Mouse (Mus musculus): ENCODE results near the gene Tm7sf2. TPM values are rescaled to one million over a fixed set of nuclear protein-coding genes. Genes with fewer than 3 reads are reported as not detected.

Tm7sf2 gene
- total RNA-seq, 2 experiments from 2014 or later: 17.0 to 25.1 TPM

DNA sequence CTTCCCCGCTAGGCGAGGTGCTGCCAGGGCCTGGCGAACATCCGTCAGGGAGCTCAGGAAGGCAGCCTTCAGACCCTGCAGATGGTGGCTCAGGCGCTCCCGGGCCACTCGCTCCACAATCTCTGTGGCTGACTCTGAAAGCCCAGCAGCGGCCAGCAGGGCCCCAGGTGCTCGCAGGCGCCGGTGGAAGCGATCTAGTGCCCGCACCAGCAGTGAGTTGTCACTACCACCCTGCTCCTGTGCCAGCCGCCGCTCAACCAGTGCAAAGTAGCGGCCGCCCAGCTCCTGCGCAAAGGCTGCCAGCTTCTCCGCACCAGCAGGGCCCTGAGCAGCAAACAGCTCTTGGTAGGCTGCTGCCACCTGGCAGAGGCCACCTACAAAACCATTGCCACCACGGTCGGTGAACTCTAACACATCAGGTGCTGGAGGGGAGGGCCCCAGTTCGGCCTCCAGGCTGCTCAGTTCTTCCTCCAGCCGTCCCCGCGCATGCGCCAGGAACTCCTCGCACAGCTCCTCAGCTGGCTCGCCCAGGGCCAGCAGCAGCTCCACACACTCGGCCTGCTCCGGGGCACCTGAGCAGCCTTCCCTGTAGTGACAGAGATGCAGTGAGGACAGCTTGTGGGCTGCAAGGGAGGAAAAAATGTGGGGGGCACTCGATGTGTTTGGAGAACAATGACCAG, 2.5 kb upstream of the Tm7sf2 start:
- DNase-seq (ENCODE audit: low spot score in 2 of 2): no peak

DNA sequence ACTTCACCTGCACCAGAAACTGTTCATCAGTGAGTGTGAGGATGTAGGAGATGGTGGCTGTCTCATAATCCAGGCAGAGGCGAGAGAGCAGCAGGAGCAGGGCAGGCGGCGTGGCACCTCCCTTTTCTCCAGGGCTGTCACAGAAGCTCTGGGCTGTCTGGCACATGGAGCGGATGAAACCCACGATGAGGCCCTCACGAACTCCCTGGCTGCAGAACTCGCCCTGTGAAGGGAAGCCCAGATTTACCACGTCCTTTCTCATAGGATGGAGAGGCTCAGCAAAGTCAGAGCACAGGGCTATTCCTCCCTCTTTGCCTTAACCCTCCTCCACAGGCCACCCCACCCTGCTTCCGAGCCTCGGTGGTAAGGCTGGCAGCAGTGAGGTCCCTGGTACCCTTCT, 1.7 kb upstream of the Tm7sf2 start:
- DNase-seq (ENCODE audit: low spot score in 2 of 2): no peak

DNA sequence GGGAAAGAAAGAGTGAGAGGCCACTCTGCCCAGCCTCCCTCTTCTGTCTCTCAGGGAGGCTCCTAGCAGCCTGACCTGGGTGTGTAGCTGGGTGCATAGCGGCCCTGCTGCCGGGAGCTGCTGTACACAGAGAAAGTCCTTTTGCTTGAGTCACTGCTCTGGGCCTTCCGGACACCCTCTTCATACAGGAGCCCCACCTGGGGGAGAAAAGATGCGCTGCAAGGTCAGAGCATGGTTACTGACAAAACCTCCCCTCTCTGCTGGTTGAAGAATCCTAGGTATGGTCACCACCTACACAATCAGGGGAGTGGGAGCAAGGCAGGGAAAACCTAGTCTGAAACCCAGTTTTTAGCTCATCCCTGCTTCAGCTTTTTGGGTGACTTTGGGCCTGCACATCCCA, 778 bp upstream of the Tm7sf2 start:
- no peak for DNase-seq (ENCODE audit: low spot score in 2 of 2)

GRCm38 (mm10) chr19:6067011-6067723, 1.0 kb downstream of the Tm7sf2 start:
- DNase-seq (ENCODE audit: low spot score in 2 of 2): peak; percentile 54 to 72

DNA sequence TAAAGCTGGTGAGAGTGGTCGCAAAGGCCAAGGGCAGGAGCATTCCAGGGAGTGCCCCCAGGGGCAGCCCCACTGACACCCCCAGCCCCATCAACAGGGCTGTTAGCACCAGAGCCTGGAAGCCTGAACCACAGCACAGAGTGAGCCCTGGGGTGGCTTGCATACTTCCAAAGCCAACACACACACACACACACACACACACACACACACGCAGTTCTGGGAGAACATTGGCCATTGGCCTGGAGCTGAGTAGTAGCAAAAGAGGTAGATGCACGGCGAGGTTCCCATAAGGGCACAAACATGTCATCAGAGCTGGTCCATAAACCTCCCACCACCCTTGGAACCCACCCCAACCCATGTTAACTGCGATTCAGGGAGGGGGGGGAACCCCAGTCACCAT, 1.6 kb downstream of the Tm7sf2 start:
- DNase-seq (ENCODE audit: low spot score in 2 of 2): no peak

- DNase-seq (ENCODE audit: low spot score in 2 of 2): no peak
Measured at GRCm38 (mm10) chr19:6063081-6063480, 5.1 kb downstream of the Tm7sf2 start.

DNA sequence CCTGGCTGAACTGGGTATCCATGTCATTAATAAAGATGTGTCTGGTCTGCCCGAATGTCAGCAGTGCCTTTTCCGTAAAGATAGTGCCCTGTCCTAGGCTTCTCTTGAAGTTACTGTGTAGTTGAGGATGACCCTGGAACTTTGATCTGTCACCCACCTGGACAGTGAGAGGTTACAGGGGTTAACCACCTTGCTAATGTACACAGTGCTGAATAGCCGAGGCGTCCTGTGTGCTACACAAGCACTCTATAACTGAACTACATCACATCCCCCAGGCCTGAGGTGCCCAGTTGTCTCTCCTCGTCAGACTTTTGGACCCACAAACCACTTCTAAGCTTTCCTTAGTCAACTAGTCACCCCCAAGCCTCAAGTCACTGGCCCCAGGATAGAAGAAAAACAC, 5.8 kb downstream of the Tm7sf2 start:
- no peak for DNase-seq (ENCODE audit: low spot score in 2 of 2)

DNA sequence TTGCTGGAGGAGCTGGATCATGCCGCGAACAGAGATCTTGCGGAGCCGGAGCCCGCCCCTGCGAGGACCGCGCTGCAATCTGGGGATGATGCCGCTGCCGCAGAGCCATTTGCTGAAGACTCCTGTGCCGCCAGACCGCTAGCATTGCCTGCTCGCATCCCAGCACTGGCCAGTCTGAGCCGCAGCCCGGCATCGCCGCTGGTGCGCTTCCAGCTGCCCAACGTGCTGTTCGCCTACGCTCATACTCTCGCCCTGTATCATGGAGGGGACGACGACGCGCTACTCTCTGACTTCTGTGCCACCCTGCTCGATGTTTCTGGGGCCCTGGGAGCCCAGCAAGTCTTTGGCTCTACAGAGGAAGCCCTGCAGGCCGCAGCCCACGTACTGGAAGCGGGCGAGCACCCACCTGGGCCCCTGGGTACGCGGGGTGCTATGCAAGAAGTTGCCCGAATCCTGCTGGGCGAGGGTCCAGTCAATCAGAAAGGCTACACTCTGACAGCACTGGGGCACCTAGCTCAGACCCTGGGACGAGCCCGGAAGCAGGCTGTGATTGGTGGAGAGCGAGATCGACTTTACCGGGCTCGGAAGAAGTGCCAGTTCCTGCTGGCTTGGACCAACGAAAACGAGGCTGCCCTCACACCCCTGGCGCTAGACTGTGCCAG, 6.4 kb downstream of the Tm7sf2 start:
- no peak for DNase-seq (ENCODE audit: low spot score in 2 of 2)

DNA sequence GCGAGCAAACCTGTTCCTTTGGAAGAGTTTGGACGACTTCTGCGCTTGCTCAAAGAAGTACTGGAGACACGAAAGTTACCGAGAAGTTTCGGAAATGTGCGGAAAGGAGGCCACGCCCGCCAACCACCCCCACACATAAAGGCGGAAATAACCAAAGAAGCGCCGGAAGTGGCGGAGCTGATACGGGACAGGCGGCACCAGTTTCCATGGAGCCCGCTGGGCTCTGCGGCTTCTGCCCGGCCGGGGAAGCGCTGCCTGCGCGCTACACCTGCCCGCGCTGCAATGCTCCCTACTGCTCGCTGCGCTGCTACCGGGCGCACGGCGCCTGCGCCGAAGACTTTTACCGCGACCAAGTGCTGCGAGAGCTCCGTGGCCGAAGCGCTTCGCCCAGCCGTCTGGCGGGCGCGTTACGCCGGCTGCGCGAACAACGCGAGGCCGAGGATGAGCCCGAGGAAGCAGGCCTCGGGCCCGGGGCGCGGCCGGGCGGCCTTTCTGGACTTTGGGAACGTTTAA, 7.1 kb downstream of the Tm7sf2 start, which contains the start of gene Znhit2:
Znhit2 (plus strand) TSS at position 172 of the 513 bp plus-strand sequence.
- DNase-seq (ENCODE audit: low spot score in 2 of 2): peak; percentile 74 to 87

GRCm38 (mm10) chr19:6058966-6059365, 9.2 kb downstream of the Tm7sf2 start:
- no peak for DNase-seq (ENCODE audit: low spot score in 2 of 2)

- no peak for DNase-seq (ENCODE audit: low spot score in 2 of 2)
Measured at GRCm38 (mm10) chr19:6058513-6058912, 9.7 kb downstream of the Tm7sf2 start.

- DNase-seq (ENCODE audit: low spot score in 2 of 2): peak; percentile 96 to 97
Measured at GRCm38 (mm10) chr19:6057313-6058096, 10.7 kb downstream of the Tm7sf2 start, which contains the start of the genes Mrpl49 and Fau. Mrpl49 (minus strand) TSS chr19:6057785. Fau (plus strand) TSS chr19:6057844.

GRCm38 (mm10) chr19:6056696-6057095, 11.5 kb downstream of the Tm7sf2 start:
- no peak for DNase-seq (ENCODE audit: low spot score in 2 of 2)

DNA sequence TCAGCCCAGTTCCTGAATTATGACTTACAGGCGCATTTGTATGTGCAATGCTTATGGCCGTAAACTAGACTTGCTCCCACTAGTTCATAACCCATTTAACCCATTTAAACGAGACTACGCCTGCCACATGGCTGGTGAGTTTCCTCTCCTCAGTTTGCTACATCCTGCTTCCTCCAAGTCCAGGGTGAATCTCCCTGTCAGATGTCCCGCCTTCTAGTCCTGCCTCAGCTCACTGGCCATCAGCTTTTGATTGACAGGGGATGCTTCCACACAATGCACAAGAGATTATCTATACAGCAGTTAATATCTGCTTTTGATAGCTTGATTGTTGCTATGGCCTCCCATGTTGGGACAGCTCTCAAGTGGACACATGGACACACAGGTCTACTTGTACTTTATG, 13.9 kb downstream of the Tm7sf2 start:
- DNase-seq (ENCODE audit: low spot score in 2 of 2): no peak

DNA sequence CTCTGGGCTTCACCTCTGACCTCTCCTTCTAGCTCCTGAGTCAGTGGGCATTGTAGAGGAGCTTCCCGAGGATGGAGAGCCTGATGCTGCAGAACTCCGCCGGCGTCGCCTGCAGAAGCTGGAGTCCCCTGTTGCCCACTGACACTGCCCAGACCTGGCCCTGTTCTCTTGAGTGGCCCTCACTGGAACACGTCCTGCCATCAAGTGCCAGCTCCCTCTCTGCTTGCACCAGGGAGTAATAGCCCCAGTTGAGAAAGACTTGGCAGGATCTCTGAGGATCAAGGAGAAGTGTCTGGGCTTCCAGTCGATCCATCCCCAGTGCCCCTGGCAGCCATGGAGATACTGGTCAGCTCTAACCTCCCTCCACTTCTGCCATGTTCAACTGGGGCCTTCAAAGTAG, 15.7 kb downstream of the Tm7sf2 start:
- no peak for DNase-seq (ENCODE audit: low spot score in 2 of 2)

DNA sequence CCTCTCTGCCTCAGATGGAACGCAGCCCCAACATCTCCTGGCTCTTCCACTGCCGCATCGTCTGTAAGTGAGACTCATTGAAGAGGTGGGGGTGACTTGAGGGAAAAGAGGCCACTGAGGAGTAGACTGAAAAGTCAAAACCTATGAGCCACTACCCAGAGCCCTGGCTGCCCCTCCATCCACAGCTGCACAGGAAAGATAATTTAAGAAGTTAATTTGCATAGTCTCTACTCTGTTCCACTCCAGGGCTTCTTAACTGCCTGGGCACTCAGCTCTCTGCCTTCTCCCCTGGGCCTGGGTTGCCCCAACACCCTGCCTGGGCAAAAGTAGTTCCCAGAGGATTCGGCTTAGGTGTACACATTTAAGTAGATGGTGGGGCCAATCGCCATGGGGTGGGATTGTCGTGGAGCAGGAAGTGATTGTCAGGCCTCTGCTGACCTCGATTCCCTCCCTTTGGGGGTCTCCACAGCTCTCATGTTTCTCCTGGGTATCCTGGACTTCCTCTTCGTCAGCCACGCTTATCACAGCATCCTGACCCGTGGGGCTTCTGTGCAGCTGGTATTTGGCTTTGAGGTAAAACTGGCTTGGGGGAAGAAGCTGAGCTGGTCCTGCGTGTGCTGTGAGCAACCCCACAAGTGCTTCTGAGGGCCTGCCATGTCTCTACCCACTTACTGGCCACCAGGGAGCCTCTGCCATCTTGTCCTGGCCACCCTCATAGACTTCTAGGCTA, 19.3 kb downstream of the Tm7sf2 start:
- DNase-seq (ENCODE audit: low spot score in 2 of 2): no peak

DNA sequence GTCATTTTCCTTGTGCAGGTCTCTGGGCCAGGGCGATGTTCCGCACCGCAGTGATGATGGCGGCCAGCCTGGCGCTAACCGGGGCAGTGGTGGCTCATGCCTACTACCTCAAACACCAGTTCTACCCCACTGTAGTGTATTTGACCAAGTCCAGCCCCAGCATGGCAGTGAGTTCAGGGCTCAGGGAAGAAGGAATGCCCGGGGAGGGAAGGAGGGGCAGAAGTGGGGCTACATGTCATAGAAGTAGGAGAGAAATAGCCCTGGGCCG, 20.3 kb downstream of the Tm7sf2 start:
- DNase-seq (ENCODE audit: low spot score in 2 of 2): no peak

DNA sequence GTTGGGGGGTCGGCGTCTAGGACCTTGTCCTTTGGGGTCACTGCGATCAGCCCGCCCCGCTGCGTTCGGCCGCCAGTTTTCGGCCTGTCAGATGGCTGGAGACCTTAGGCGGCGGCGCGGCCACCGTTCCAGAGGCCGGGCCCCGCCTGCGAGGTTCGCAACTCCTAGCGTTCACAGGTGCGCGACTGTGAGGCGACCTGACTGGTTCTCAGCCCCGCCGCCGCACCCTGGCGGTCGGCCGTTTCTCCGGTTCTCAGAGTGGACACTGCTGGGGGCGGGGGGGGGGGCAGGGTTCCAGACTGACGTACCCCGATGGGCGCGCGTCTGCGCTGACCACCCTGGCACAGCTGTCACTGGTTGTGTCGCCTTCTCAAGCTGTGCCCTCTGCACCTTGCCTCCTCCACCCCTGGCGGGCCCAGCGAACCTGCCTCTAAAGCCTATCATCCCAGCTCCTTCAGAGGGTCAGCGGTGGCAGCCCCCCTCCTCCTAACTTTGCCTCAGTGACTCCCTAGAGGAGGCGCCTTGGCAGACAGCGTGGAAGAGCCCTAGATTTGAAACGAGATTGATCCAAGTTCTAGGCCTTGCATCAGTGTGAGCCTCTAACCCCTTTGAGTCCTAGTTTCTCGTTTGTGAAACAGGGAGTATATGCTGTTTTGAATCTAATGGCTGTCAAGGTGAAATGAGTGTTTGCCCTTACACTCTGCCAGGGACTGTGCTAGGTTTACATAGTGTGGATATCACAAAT, 20.8 kb downstream of the Tm7sf2 start:
- DNase-seq (ENCODE audit: low spot score in 2 of 2): no peak

DNA sequence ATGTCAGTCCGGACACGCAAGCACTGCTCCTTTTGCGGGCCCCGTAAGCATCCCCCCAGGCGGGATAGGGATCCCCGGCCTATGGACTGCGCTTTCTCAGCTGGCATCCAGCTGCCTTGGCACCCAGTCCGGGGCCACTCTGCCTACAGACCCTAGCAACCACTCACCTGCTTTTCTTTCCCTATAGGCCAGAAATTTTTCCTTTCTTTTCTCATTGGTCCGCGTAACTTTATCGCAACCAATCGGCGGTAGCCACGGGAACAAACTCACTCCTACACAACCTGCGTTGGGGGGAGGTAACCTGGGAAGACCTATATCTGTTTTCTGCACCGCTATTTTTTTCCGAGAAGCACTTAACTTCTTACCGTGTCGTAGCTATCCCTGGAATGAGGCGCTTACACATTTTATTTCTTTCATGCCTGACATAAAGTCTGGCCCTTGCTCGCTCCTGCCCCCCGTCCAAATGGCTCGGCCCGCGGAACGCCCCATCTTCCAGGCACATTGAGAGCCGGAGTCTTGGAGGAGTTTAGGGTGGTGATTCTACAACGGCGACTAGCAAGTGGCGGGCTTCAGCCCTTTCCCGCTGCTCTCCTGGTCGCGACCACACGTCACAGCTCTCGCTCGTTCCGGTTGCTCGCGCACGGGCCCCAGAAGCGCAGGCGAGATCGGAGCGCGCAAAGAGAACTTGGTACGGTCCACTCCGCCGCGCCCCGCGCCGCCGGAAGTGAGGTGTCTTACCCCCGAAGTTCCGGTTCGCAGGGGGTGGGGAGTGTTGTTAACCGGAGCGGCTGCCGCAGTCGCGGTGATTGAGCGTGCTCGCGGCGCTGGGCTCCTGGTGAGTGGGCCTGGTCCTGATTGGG, 21.6 kb downstream of the Tm7sf2 start, which contains the start of gene Syvn1:
Syvn1 (plus strand) TSS at position 283 of the 860 bp plus-strand sequence.
- DNase-seq (ENCODE audit: low spot score in 2 of 2): peak; percentile 65 to 79
